ENCODE assay signal across 9 mouse cellular contexts in genomic region chr11:118445843-118446242, GRCm38 (mm10). TPM values are rescaled to one million over a fixed set of nuclear protein-coding genes. Genes with fewer than 3 reads are reported as not detected.
DNase-seq lines count a peak whose midpoint lies in the region; TF ChIP-seq lines count a peak whose summit lies in the region.
"Had no signal": no experiment of that assay in that cellular context is flagged by ENCODE, and none has a peak within 500 bp of the region (broad histone marks: within the 10 kb centered on the region; RNA-seq: fewer than 3 reads in every experiment).

No protein-coding gene starts in this region.

- TF ChIP-seq CTCF in layer of hippocampus, adult 2 months (conservative IDR thresholded peaks at IDR 0.05), result peak; percentile 97

- peak; percentile 72 to 75 for DNase-seq in adrenal gland, adult 18-20 months (ENCODE audit: low spot score in 2 of 2)
- no peak for DNase-seq in adrenal gland, postnatal 4 days (ENCODE audit: low spot score in 2 of 2)
- peak; percentile 82 for DNase-seq in adrenal gland, postnatal 10 days
- peak; percentile 76 for DNase-seq in embryo, embryonic 11.5 days (ENCODE audit: low read depth, low spot score)
- DNase-seq in heart, postnatal 10 days, result peak; percentile 74 to 83
- DNase-seq in layer of hippocampus, adult 2 months (ENCODE audit: low spot score in 2 of 2), result peak; percentile 63 to 81
- DNase-seq in lung, postnatal 10 days, result peak; percentile 77
- peak; percentile 95 for DNase-seq in retina, embryonic 14.5 days (ENCODE audit: low spot score)

- no peak overlapping the region for H3K27ac ChIP-seq in layer of hippocampus, adult 2 months
- H3K27ac ChIP-seq: limb, embryonic 12.5 days had no signal

- no peak overlapping the region for H3K4me3 ChIP-seq in layer of hippocampus, adult 2 months
- H3K4me3 ChIP-seq: limb, embryonic 12.5 days had no signal

- intact Hi-C loops in heart, postnatal 10 days (cut with DNase I), result loop anchor here (1.0 to 5.0 kb wide), 3 partner anchors 45 to 295 kb away; no protein-coding TSS in a partner anchor

RNA-seq across cellular contexts. Expression of gene C1qtnf1, which starts 17.8 kb away (rescaled TPM):
- total RNA-seq in adrenal gland, adult 18-20 months (2021), result 10 to 100 TPM; 15.9 to 17.2 TPM
- 10 to 100 TPM; 25.0 to 33.4 TPM for total RNA-seq in adrenal gland, postnatal 4 days (2021)
- 10 to 100 TPM; 27.7 to 28.7 TPM for total RNA-seq in adrenal gland, postnatal 10 days (2021)
- total RNA-seq in heart, postnatal 10 days (2021), result 10 to 100 TPM; 38.0 to 38.4 TPM
- 1 to 10 TPM; 3.0 to 3.9 TPM for total RNA-seq in layer of hippocampus, adult 2 months (2021)

RNA-seq across cellular contexts. Expression of gene Cant1, which starts 27.0 kb away (rescaled TPM):
- total RNA-seq in adrenal gland, adult 18-20 months (2021), result 10 to 100 TPM; 30.1 to 33.1 TPM
- 10 to 100 TPM; 33.7 to 36.5 TPM for total RNA-seq in adrenal gland, postnatal 4 days (2021)
- 10 to 100 TPM; 29.7 to 29.8 TPM for total RNA-seq in adrenal gland, postnatal 10 days (2021)
- total RNA-seq in heart, postnatal 10 days (2021), result 10 to 100 TPM; 20.4 to 22.0 TPM
- total RNA-seq in layer of hippocampus, adult 2 months (2021), result 10 to 100 TPM; 38.0 to 40.5 TPM

RNA-seq across cellular contexts. Expression of gene Engase, which starts 30.8 kb away (rescaled TPM):
- 10 to 100 TPM in 1 of 2 experiments, 1 to 10 TPM in 1; 7.3 to 12.4 TPM for total RNA-seq in adrenal gland, adult 18-20 months (2021)
- 10 to 100 TPM; 19.6 to 22.3 TPM for total RNA-seq in adrenal gland, postnatal 4 days (2021)
- total RNA-seq in adrenal gland, postnatal 10 days (2021), result 10 to 100 TPM; 12.7 to 16.3 TPM
- 1 to 10 TPM; 6.6 to 7.1 TPM for total RNA-seq in heart, postnatal 10 days (2021)
- 10 to 100 TPM; 14.8 TPM for total RNA-seq in layer of hippocampus, adult 2 months (2021)

RNA-seq across cellular contexts. Expression of gene Lgals3bp, which starts 44.0 kb away (rescaled TPM):
- total RNA-seq in adrenal gland, adult 18-20 months (2021), result 100 to 1,000 TPM in 1 of 2 experiments, 10 to 100 TPM in 1; 92.6 to 128 TPM
- 10 to 100 TPM; 60.6 to 61.6 TPM for total RNA-seq in adrenal gland, postnatal 4 days (2021)
- total RNA-seq in adrenal gland, postnatal 10 days (2021), result 10 to 100 TPM; 55.4 to 58.3 TPM
- total RNA-seq in heart, postnatal 10 days (2021), result 10 to 100 TPM; 31.3 to 31.7 TPM
- 10 to 100 TPM; 17.8 to 18.3 TPM for total RNA-seq in layer of hippocampus, adult 2 months (2021)

Comparison
In these comparisons a context has a peak if more than half of its experiments do, and no peak if none do; other contexts are left out.
1. DNase-seq: peak in adrenal gland, adult 18-20 months (2 of 2), adrenal gland, postnatal 10 days (single experiment), embryo, embryonic 11.5 days (single experiment), heart, postnatal 10 days (2 of 2), layer of hippocampus, adult 2 months (2 of 2), lung, postnatal 10 days (single experiment) and retina, embryonic 14.5 days (single experiment); none in adrenal gland, postnatal 4 days (0 of 2).